Mouse (Mus musculus) ES-E14 (cell line): ENCODE measurements around the gene Shank3. TPM values are rescaled to one million over a fixed set of nuclear protein-coding genes. Genes with fewer than 3 reads are reported as not detected.

ENCODE experiments used
- DNase-seq: peaks from one replicate; pipeline ENCODE4 v3.0.0-alpha.2; 2013; ENCODE audit warnings: low read depth, low spot score
- H3K27ac ChIP-seq: 2 replicates; pipeline ENCODE4 v1.5.1; 2012; ENCODE audit warnings: low read depth, mild to moderate bottlenecking, low read length, moderate library complexity, mixed read lengths; ENCODE audit not compliant: poor library complexity, insufficient read depth, severe bottlenecking
- H3K36me3 ChIP-seq: 2 replicates; pipeline ENCODE4 v1.6.1; 2012; ENCODE audit warnings: mild to moderate bottlenecking, low read length, moderate library complexity, mixed read lengths; ENCODE audit not compliant: control insufficient read depth, poor library complexity, insufficient read depth, severe bottlenecking
- H3K4me1 ChIP-seq, 2 experiments: fragments of 150-350 bp in 1 of 2; sonication (generic) in 1 of 2; 2 replicates each; pipeline ENCODE4 v1.6.1; 2012; ENCODE audit warnings: low read length in 2 of 2, mild to moderate bottlenecking in 1 of 2, mixed read lengths in 1 of 2; ENCODE audit not compliant: control insufficient read depth in 2 of 2, insufficient read depth in 2 of 2, poor library complexity in 1 of 2
- H3K4me3 ChIP-seq, 2 experiments: fragments of 150-350 bp in 1 of 2; sonication (generic) in 1 of 2; 2 replicates each; pipeline ENCODE4 v1.5.1; 2012; ENCODE audit warnings: low read length in 2 of 2, low read depth in 1 of 2, mild to moderate bottlenecking in 1 of 2, mixed read lengths in 1 of 2; ENCODE audit not compliant: insufficient read depth in 1 of 2, poor library complexity in 1 of 2, severe bottlenecking in 1 of 2
- H3K9ac ChIP-seq: 2 replicates; pipeline ENCODE4 v1.6.1; 2012; ENCODE audit warnings: low read depth, mild to moderate bottlenecking, low read length, mixed read lengths; ENCODE audit not compliant: poor library complexity, insufficient read depth, severe bottlenecking
- H3K9me3 ChIP-seq: fragments of 150-350 bp; sonication (generic); 2 replicates; pipeline ENCODE4 v1.6.1; 2012; ENCODE audit warnings: low read depth, mild to moderate bottlenecking, low read length; ENCODE audit not compliant: control insufficient read depth, insufficient read depth
- CHD2 ChIP-seq: IDR thresholded peaks from 2 replicates; pipeline ENCODE4 v1.6.1; 2014; ENCODE audit warnings: mild to moderate bottlenecking, low read depth, low read length, inconsistent platforms
- HCFC1 ChIP-seq: IDR thresholded peaks from 2 replicates; pipeline ENCODE4 v1.6.1; 2012; ENCODE audit warnings: low read length, inconsistent platforms, borderline replicate concordance; ENCODE audit not compliant: insufficient read depth
- MAFK ChIP-seq: IDR thresholded peaks from 2 replicates; pipeline ENCODE4 v1.6.1; 2014; ENCODE audit warnings: mild to moderate bottlenecking, low read depth, low read length, inconsistent platforms; ENCODE audit not compliant: insufficient read depth
- ZC3H11A ChIP-seq: IDR thresholded peaks from 2 replicates; pipeline ENCODE4 v1.6.1; 2012; ENCODE audit warnings: low read depth, mild to moderate bottlenecking, inconsistent platforms, low read length, borderline replicate concordance
- ZNF384 ChIP-seq: IDR thresholded peaks from 2 replicates; pipeline ENCODE4 v1.6.1; 2012; ENCODE audit warnings: low read depth, low read length, inconsistent platforms
- in situ Hi-C, 2 experiments: fragments of 600-800 bp; cut with MboI; formaldehyde crosslinking; loops; one replicate each; pipeline ENCODE4 v1.15.1; 2025; ENCODE audit warnings: low sequenced_read_pairs in 2 of 2, inconsistent platforms in 1 of 2; ENCODE audit not compliant: unreplicated experiment in 2 of 2
- total RNA-seq: library from RNA; depleted of rRNA; stranded (reverse); fragments of 300-350 nt; gene quantifications from 2 replicates; pipeline ENCODE4 v1.2.3, GENCODE M21; 2012

The Shank3 gene
- total RNA-seq, 1 experiment: 6.7 TPM

GRCm38 (mm10) chr15:89455642-89456041, 43.8 kb upstream of the Shank3 start:
- Histone ChIP-seq H3K36me3 (peaks cover 6% of the 10 kb centered on the region; the same call in 1 of the 2 replicates), H3K9me3 (no peaks in the 10 kb centered on the region), H3K4me3 (no peak overlapping the region), H3K27ac (no peak overlapping the region), H3K4me1 (peaks cover 0 to 11% of the 10 kb centered on the region in 2 experiments; a peak in 2 of 4 replicates), H3K9ac (no peak overlapping the region)
- TF ChIP-seq MAFK (no peak), ZC3H11A (no peak), ZNF384 (no peak)
- no peak for DNase-seq
- in situ Hi-C loops: no loop called here

DNA sequence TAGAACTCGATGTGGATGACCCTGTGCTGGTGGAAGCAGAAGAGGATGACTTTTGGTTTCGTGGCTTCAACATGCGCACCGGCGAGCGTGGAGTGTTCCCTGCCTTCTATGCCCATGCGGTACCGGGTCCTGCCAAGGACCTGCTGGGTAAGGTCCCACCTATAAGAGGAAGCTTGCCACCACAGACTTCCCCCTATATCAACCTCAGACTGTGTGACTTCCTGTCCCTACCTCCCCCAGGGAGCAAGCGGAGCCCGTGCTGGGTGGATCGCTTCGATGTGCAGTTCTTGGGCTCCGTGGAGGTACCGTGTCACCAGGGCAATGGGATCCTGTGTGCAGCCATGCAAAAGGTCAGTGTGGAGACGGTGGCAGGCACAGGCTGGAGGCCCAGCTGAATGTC, 40.5 kb upstream of the Shank3 start:
- Histone ChIP-seq H3K9me3 (no peaks in the 10 kb centered on the region), H3K27ac (no peak overlapping the region), H3K9ac (no peak overlapping the region), H3K4me1 (peaks cover 0 to 14% of the 10 kb centered on the region in 2 experiments; a peak in 2 of 4 replicates), H3K4me3 (no peak overlapping the region), H3K36me3 (peaks cover 6% of the 10 kb centered on the region; the same call in 1 of the 2 replicates)
- in situ Hi-C loops: no loop called here
- no peak for DNase-seq
- TF ChIP-seq HCFC1 (no peak), ZNF384 (no peak), MAFK (no peak), CHD2 (no peak), ZC3H11A (no peak)

GRCm38 (mm10) chr15:89459821-89460220, 39.6 kb upstream of the Shank3 start:
- Histone ChIP-seq H3K36me3 (peaks cover 6% of the 10 kb centered on the region; the same call in 1 of the 2 replicates), H3K27ac (no peak overlapping the region), H3K9me3 (no peaks in the 10 kb centered on the region), H3K4me1 (peaks cover 0 to 14% of the 10 kb centered on the region in 2 experiments; a peak in 1 of 4 replicates), H3K4me3 (no peak overlapping the region), H3K9ac (no peak overlapping the region)
- no peak for TF ChIP-seq MAFK
- no peak for TF ChIP-seq ZC3H11A
- TF ChIP-seq HCFC1: no peak
- TF ChIP-seq ZNF384: no peak
- no peak for TF ChIP-seq CHD2
- DNase-seq: no peak
- in situ Hi-C loops: no loop called here

- no peak for DNase-seq
Observed at GRCm38 (mm10) chr15:89460298-89460697, 39.1 kb upstream of the Shank3 start.

More at GRCm38 (mm10) chr15:89460298-89460697, 39.1 kb upstream of the Shank3 start:
- no peak overlapping the region for H3K4me3 ChIP-seq
- peaks cover 0 to 13% of the 10 kb centered on the region in 2 experiments; a peak in 1 of 4 replicates for H3K4me1 ChIP-seq
- TF ChIP-seq HCFC1: no peak
- TF ChIP-seq ZC3H11A: no peak
- no peak for TF ChIP-seq CHD2
- TF ChIP-seq MAFK: no peak
- no peak for TF ChIP-seq ZNF384
- in situ Hi-C loops: no loop called here
- H3K9me3 ChIP-seq: no peaks in the 10 kb centered on the region
- H3K9ac ChIP-seq: no peak overlapping the region
- peaks cover 6% of the 10 kb centered on the region; the same call in 1 of the 2 replicates for H3K36me3 ChIP-seq
- no peak overlapping the region for H3K27ac ChIP-seq
